Mouse (Mus musculus): ENCODE results near the gene Rreb1. TPM values are rescaled to one million over a fixed set of nuclear protein-coding genes. Genes with fewer than 3 reads are reported as not detected.

Rreb1 gene
- polyA plus RNA-seq, 1 experiment from 2014 or later, result 6.1 TPM

DNA sequence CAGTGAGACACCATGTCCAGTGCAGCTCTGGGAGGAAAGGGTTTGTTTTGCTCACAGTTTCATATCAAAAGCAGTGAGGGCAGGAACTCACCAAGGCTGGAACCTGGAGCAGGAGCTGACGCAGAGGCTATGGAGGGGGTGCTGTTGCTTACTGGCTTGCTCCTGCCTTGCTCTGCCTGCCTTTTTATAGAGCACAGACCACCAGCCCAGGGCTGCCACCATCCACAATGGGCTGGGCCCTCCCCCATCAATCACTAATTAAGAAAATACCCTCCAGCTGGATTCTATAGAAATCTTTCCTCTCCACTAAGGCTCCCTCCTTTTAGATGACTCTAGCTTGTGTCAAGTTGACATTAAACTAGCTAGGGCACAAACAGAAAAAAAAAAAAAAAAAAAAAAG is 8.4 kb upstream of the Rreb1 start:
- DNase-seq (ENCODE audit: low spot score), result peak; percentile 67
- WGBS, result 24% methylated on average over 1 of the region's 1 CpGs

DNA sequence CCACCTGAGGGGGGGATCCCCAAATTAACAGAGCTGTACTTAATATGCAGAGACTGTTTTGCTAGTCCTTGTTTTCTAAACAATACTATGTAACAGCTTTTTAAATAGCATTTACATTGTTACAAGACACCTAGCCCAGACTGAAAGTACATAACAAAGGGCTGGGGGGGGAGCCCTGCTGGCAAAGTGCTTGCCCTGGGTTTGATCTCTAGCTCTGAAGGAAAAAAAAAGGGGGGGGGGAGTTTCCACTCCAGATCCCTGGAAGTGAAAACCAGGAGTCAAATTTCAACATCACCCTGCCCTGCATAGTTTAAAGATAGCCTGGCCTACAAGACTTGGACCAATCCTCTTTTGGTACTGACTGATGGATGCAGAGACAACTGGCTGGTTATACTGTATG is 4.7 kb upstream of the Rreb1 start:
- ATAC-seq (replicated peaks; ENCODE audit: insufficient number of reproducible peaks, low FRiP score, low TSS enrichment, low read depth), result no peak
- Histone ChIP-seq H3K9me3 (replicated peaks; ENCODE audit: control insufficient read depth, low read length) (no peaks in the 10 kb centered on the region), H3K4me1 (ENCODE audit: control insufficient read depth, insufficient read depth, low read length) (no peaks in the 10 kb centered on the region), H3K4me3 (ENCODE audit: low read depth, low read length) (no peak overlapping the region), H3K27me3 (ENCODE audit: control insufficient read depth, insufficient read depth, low read length) (peaks cover 6% of the 10 kb centered on the region), H3K36me3 (replicated peaks; ENCODE audit: control insufficient read depth, insufficient read depth, low read depth, low read length) (no peaks in the 10 kb centered on the region), H3K27ac (replicated peaks; ENCODE audit: low read depth, low read length) (no peak overlapping the region), H3K4me2 (ENCODE audit: low read depth, low read length) (no peak overlapping the region), H3K9ac (replicated peaks; ENCODE audit: low read length) (no peak overlapping the region)
- DNase-seq (ENCODE audit: low spot score), result no peak

More for the DNA sequence above, 8.4 kb upstream of the Rreb1 start:
- Histone ChIP-seq H3K4me3 (ENCODE audit: low read depth, low read length) (no peak overlapping the region), H3K9me3 (replicated peaks; ENCODE audit: control insufficient read depth, low read length) (no peaks in the 10 kb centered on the region), H3K36me3 (replicated peaks; ENCODE audit: control insufficient read depth, insufficient read depth, low read depth, low read length) (no peaks in the 10 kb centered on the region), H3K9ac (replicated peaks; ENCODE audit: low read length) (no peak overlapping the region), H3K4me1 (ENCODE audit: control insufficient read depth, insufficient read depth, low read length) (no peaks in the 10 kb centered on the region), H3K27ac (replicated peaks; ENCODE audit: low read depth, low read length) (no peak overlapping the region), H3K27me3 (ENCODE audit: control insufficient read depth, insufficient read depth, low read length) (no peaks in the 10 kb centered on the region), H3K4me2 (ENCODE audit: low read depth, low read length) (no peak overlapping the region)
- 0 out of 2 replicates have a peak, but pooled peaks have one; percentile 56 for ATAC-seq (replicated peaks; ENCODE audit: insufficient number of reproducible peaks, low FRiP score, low TSS enrichment, low read depth)

DNA sequence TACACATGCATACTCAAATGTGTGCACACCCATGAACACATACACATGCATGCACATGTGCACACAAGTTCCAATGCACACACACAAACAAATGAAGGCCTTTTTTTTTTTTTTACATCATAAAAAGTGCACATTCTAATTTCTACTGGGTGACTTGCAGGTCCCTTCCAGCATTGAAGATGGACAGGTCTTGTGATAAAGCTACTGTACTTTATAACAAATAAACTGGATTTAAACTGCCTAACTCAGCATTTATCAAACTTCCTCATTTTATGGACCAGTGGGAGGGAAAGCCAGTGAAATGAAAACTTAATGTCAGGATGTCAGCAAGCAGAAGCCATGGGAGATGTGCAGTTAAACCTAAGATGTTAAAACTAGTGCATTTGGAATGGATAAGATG is 1.5 kb upstream of the Rreb1 start:
- H3K27me3 ChIP-seq (ENCODE audit: control insufficient read depth, insufficient read depth, low read length), result peaks cover 12% of the 10 kb centered on the region

DNA sequence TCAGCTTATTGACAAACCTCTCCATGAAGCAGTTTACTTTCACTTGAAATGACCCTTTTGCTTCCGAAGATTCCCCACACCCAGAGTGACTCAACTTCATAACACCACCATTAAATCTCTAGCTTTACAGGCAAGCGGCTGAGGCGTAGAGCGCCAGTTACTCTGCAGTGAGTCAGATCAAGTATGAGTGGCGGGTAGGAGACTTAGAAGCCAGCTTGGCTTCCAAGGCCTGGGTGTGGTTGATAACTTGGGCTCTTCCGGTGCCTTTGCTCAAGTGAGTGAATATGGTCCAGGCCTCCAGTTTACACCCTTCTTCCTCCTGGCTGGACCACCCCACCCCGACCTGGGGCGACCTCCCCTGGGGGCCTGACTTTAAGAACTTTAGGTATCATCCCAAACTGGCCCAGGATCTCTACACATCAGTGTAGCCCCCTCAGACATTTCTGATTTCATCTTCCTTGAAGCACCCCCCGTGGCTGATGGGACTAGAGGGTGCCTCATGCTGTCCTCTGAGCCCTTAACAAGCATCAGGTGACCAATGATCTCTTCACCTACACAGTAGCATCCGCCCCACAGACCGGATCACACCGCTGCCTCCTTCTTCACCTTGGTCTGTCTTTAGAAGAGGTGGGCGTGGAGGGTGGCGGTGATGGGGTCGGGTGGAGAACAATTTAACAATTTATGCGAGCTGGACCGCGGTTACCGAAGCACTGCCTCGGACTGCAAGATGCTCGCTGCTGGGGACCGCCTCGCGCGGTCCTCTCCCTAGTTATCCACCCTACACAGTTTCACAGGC is 651 bp upstream of the Rreb1 start:
- DNase-seq (ENCODE audit: low spot score) (no peak), ATAC-seq (replicated peaks; ENCODE audit: insufficient number of reproducible peaks, low FRiP score, low TSS enrichment, low read depth) (no peak; the same call in 1 of the 2 replicates)
- H3K9ac ChIP-seq (replicated peaks; ENCODE audit: low read length), result peak overlapping the region; percentile 62
- H3K36me3 ChIP-seq (replicated peaks; ENCODE audit: control insufficient read depth, insufficient read depth, low read depth, low read length), result no peaks in the 10 kb centered on the region
- H3K4me3 ChIP-seq (ENCODE audit: low read depth, low read length), result peak overlapping the region; percentile 61
- peaks cover 12% of the 10 kb centered on the region for H3K27me3 ChIP-seq (ENCODE audit: control insufficient read depth, insufficient read depth, low read length)
- H3K27ac ChIP-seq (replicated peaks; ENCODE audit: low read depth, low read length), result no peak overlapping the region
- H3K4me1 ChIP-seq (ENCODE audit: control insufficient read depth, insufficient read depth, low read length), result no peaks in the 10 kb centered on the region
- WGBS, result 13% methylated on average over 25 of the region's 25 CpGs
- peak overlapping the region; percentile 100 for H3K4me2 ChIP-seq (ENCODE audit: low read depth, low read length)
- H3K9me3 ChIP-seq (replicated peaks; ENCODE audit: control insufficient read depth, low read length), result no peaks in the 10 kb centered on the region

More for the DNA sequence above, 1.5 kb upstream of the Rreb1 start:
- Histone ChIP-seq H3K27ac (replicated peaks; ENCODE audit: low read depth, low read length) (no peak overlapping the region), H3K4me3 (ENCODE audit: low read depth, low read length) (no peak overlapping the region), H3K36me3 (replicated peaks; ENCODE audit: control insufficient read depth, insufficient read depth, low read depth, low read length) (no peaks in the 10 kb centered on the region), H3K9ac (replicated peaks; ENCODE audit: low read length) (no peak overlapping the region), H3K4me2 (ENCODE audit: low read depth, low read length) (no peak overlapping the region), H3K4me1 (ENCODE audit: control insufficient read depth, insufficient read depth, low read length) (no peaks in the 10 kb centered on the region), H3K9me3 (replicated peaks; ENCODE audit: control insufficient read depth, low read length) (no peaks in the 10 kb centered on the region)
- ATAC-seq (replicated peaks; ENCODE audit: insufficient number of reproducible peaks, low FRiP score, low TSS enrichment, low read depth), result no peak
- no peak for DNase-seq (ENCODE audit: low spot score)

DNA sequence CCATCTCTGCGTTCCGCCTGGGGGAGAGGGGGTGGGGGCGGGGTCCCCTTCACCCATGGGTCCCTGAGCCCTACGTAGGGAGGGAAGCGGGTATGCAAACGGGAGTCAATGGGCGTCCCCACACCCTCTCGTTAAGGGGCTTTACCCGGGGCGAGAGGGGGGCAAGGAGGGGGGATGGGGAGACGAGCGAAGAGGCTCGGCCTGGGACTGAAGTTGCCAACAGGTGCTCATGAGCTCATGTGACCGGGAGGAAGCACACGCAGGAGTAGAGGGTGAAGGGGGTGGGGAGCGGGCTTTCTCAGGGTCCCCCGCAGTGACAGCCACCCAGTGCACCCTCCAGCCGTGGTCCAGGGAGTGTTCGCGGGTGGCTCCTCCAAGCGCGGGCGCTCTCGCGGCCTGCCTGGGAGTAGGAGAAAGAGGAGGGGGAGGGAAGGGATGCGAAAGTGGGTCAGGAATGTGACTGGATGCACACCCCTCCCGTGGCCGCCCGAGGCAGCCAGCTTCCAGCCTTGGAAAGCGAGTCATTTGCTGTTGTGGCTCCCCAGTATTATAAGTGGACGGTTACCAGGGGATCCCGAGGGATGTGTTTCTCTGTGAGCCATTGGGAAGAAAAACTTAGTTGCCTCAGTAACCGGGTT is 513 bp downstream of the Rreb1 start:
- peak overlapping the region; percentile 62 for H3K9ac ChIP-seq (replicated peaks; ENCODE audit: low read length)
- H3K4me3 ChIP-seq (ENCODE audit: low read depth, low read length), result peak overlapping the region; percentile 61
- no peaks in the 10 kb centered on the region for H3K9me3 ChIP-seq (replicated peaks; ENCODE audit: control insufficient read depth, low read length)
- peaks cover 12% of the 10 kb centered on the region for H3K27me3 ChIP-seq (ENCODE audit: control insufficient read depth, insufficient read depth, low read length)
- H3K36me3 ChIP-seq (replicated peaks; ENCODE audit: control insufficient read depth, insufficient read depth, low read depth, low read length), result no peaks in the 10 kb centered on the region
- under 1% methylated on average over 31 of the region's 33 CpGs for WGBS
- H3K27ac ChIP-seq (replicated peaks; ENCODE audit: low read depth, low read length), result no peak overlapping the region
- H3K4me1 ChIP-seq (ENCODE audit: control insufficient read depth, insufficient read depth, low read length), result no peaks in the 10 kb centered on the region
- DNase-seq (ENCODE audit: low spot score) (peak; percentile 36), ATAC-seq (replicated peaks; ENCODE audit: insufficient number of reproducible peaks, low FRiP score, low TSS enrichment, low read depth) (peak; percentile 57)
- H3K4me2 ChIP-seq (ENCODE audit: low read depth, low read length), result peak overlapping the region; percentile 100

DNA sequence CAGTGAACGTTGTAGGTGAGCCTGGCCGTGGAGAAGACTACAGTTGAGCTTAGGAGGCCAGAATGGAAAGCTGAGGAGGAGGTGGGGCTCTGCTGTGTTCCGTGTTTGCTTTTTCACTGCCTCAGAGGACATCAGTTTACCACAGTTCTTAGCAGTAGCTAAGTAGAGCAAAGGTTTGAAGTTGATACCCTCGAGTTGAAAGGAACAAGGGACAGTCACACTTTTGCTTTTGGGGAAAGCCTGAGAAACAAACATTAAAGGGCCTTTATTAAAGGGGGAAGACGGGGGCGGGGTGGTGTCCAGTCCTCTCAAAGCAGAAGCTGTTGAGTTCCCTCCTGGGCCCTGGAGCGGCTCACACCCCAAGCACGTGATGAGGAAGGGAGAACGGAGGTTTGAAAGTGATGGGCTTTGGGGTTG is 1.1 kb downstream of the Rreb1 start:
- no peak for DNase-seq (ENCODE audit: low spot score)
- Histone ChIP-seq H3K36me3 (replicated peaks; ENCODE audit: control insufficient read depth, insufficient read depth, low read depth, low read length) (no peaks in the 10 kb centered on the region), H3K4me3 (ENCODE audit: low read depth, low read length) (peak overlapping the region; percentile 61), H3K4me2 (ENCODE audit: low read depth, low read length) (peak overlapping the region; percentile 100), H3K27me3 (ENCODE audit: control insufficient read depth, insufficient read depth, low read length) (peaks cover 12% of the 10 kb centered on the region), H3K27ac (replicated peaks; ENCODE audit: low read depth, low read length) (no peak overlapping the region), H3K4me1 (ENCODE audit: control insufficient read depth, insufficient read depth, low read length) (no peaks in the 10 kb centered on the region), H3K9me3 (replicated peaks; ENCODE audit: control insufficient read depth, low read length) (no peaks in the 10 kb centered on the region), H3K9ac (replicated peaks; ENCODE audit: low read length) (no peak overlapping the region)
- no peak for ATAC-seq (replicated peaks; ENCODE audit: insufficient number of reproducible peaks, low FRiP score, low TSS enrichment, low read depth)
- 3% methylated on average over 9 of the region's 9 CpGs for WGBS

DNA sequence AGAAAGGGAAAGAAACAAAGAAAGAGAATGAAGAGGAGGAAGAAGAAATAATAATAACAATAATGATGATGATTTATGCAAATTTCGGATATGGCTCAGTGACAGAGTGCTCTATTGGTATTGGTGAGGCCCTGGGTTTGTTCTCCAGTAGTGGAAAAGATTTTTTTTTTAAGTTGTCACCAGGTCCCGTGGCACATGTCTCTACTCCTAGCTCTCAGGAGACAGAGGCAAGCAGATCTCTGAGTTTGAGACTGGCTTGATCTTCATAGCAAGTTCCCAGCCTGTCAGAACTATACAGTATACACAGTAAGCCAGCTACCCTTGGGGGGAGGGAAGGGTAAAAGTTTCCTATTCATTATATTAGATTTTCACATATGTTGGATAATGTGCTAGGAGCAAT is 3.4 kb downstream of the Rreb1 start:
- H3K36me3 ChIP-seq (replicated peaks; ENCODE audit: control insufficient read depth, insufficient read depth, low read depth, low read length), result no peaks in the 10 kb centered on the region
- no peaks in the 10 kb centered on the region for H3K4me1 ChIP-seq (ENCODE audit: control insufficient read depth, insufficient read depth, low read length)
- H3K27ac ChIP-seq (replicated peaks; ENCODE audit: low read depth, low read length), result no peak overlapping the region
- H3K27me3 ChIP-seq (ENCODE audit: control insufficient read depth, insufficient read depth, low read length), result peaks cover 12% of the 10 kb centered on the region
- no peak overlapping the region for H3K4me2 ChIP-seq (ENCODE audit: low read depth, low read length)
- 74% methylated on average over 2 of the region's 2 CpGs for WGBS
- H3K9me3 ChIP-seq (replicated peaks; ENCODE audit: control insufficient read depth, low read length), result no peaks in the 10 kb centered on the region
- no peak overlapping the region for H3K4me3 ChIP-seq (ENCODE audit: low read depth, low read length)
- H3K9ac ChIP-seq (replicated peaks; ENCODE audit: low read length), result no peak overlapping the region
- no peak for DNase-seq (ENCODE audit: low spot score)
- ATAC-seq (replicated peaks; ENCODE audit: insufficient number of reproducible peaks, low FRiP score, low TSS enrichment, low read depth), result no peak

DNA sequence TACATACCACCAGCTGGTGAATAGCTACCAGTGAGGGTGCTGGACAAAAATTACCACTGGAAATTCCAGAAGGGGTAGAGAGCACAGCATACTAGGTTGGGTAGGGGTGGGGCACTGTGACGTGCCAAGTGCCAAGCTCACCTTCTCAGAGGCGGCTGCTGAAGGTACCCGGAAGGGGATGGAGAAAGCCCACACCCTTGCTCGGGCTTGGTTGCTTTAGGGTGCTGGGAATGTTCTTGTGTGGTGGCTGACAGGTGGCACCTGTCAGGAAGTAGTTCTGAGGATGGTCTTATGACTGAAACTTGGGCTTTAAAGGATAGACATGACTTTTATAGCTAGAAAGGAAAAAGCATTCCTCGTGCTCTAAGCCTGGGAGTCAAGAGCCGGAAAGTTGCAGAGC is 3.9 kb downstream of the Rreb1 start:
- no peak overlapping the region for H3K27ac ChIP-seq (replicated peaks; ENCODE audit: low read depth, low read length)
- DNase-seq (ENCODE audit: low spot score) (no peak), ATAC-seq (replicated peaks; ENCODE audit: insufficient number of reproducible peaks, low FRiP score, low TSS enrichment, low read depth) (no peak)
- H3K27me3 ChIP-seq (ENCODE audit: control insufficient read depth, insufficient read depth, low read length), result peaks cover 12% of the 10 kb centered on the region
- H3K9ac ChIP-seq (replicated peaks; ENCODE audit: low read length), result no peak overlapping the region
- H3K4me3 ChIP-seq (ENCODE audit: low read depth, low read length), result no peak overlapping the region
- no peaks in the 10 kb centered on the region for H3K4me1 ChIP-seq (ENCODE audit: control insufficient read depth, insufficient read depth, low read length)
- H3K4me2 ChIP-seq (ENCODE audit: low read depth, low read length), result no peak overlapping the region
- 86% methylated on average over 6 of the region's 6 CpGs for WGBS
- no peaks in the 10 kb centered on the region for H3K9me3 ChIP-seq (replicated peaks; ENCODE audit: control insufficient read depth, low read length)
- H3K36me3 ChIP-seq (replicated peaks; ENCODE audit: control insufficient read depth, insufficient read depth, low read depth, low read length), result no peaks in the 10 kb centered on the region
